Mouse (Mus musculus) kidney, adult 9 months (tissue): ENCODE data around the gene Pwwp2b.
A peak's percentile ranks its signal among the peaks of the same experiment; 100 is the strongest.

Experiments
- DNase-seq: peaks from one replicate; pipeline ENCODE4 v3.0.0; 2022

The Pwwp2b gene

DNA sequence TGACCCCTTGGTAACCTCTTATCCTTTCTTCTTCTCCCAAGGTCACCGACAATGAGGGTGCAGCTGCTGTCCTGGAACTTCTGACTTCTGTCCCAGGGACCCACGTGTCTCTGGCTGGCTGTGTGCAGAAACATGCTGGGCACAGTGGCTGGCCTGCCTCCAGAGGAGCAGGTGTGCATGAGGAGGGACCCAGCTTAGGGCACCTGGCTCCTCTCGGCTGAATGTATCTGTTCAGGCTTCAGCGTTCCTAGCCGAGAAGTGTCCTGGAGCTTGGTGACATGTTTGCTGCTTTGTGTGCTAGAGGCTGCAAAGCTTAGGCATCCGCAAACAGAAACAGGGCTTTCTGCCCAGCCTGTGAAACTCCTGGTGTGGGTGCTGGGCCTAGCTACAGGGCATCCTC is 18.1 kb downstream of the Pwwp2b start:
- DNase-seq: no peak

DNA sequence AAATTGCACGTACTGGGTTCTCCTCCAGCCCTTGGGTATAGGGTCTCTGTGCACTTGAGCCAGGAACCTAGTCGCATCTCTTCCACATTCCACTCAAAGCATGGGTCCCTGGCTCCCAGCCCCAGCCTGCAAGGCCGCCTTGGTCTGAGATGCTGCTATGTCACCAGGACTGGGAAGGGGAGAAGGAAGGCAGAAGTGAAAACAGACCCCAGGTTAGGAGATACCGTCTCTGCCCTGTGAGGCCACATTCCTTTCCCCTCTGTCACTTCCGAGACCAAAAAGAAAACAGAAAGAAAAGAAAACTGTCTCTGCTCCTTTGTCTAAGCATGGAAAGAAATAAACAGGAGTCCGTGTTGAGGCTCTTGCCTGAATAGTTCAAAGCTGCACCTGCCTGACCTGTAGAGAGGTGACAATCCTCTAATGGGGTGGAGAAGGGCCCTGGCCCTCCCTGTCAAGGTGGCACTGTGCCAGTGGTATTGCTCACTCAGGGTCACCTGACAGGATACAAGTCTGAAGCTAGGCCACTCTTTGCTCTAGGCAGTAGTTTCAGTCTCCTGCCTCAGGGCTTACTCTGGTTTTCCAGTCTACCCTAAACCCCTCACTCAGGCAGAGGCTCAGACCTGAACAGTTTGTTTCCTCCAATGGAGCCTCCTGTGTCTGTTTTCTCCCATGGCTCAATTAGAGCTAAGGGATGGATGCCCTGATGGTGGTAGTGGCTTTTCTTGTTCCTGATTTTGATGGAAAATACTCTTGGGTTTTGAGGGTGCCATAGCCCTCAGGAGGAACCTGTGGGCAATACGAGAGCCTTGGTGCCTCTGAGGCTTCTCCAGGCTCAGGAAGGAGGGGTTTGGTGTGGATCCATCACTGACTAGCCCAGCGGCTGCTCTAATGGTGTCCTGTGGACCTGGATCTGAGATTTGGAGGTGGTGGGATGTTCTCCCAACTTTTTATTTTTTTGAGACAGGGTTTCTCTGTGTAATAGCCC is 18.9 kb downstream of the Pwwp2b start:
- no peak for DNase-seq

DNA sequence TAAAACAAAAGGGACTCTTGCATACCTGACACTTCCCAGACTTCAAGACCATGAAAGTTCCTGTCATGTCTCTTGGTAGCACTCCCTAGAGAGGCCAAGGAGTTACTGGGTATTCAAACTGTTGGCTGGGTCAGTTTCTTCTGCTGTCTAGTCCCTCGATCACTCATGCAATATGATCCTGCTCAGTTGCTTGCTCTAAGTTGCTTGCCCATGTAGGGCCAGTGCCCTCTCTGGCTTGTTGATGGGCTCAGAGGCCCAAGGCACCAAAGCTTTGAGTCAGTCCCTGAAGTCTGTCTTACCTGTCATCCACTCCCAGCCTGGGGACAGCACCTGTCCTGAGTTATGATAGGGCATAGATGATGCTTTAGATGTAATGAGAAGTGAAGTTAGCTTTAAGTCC is 22.5 kb downstream of the Pwwp2b start:
- no peak for DNase-seq

DNA sequence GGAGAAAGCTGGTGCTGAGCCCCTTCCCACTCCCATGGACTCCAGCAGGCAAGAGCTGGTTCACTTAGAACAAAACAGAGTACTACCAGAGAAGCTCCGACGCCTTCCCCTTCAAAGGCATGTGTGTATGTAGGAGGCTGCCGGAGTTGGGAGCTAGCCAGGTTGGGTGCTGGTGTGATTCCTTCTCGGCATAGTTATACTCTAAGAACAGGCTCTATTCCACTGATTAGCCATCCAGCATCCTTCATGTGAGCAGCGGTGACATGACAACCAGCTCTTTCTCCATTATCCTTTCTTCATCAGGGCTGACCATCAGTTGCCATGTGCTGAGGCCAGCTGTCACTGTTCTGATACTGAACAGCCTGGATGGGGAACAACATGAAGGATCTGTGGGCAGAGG is 23.6 kb downstream of the Pwwp2b start:
- no peak for DNase-seq

DNA sequence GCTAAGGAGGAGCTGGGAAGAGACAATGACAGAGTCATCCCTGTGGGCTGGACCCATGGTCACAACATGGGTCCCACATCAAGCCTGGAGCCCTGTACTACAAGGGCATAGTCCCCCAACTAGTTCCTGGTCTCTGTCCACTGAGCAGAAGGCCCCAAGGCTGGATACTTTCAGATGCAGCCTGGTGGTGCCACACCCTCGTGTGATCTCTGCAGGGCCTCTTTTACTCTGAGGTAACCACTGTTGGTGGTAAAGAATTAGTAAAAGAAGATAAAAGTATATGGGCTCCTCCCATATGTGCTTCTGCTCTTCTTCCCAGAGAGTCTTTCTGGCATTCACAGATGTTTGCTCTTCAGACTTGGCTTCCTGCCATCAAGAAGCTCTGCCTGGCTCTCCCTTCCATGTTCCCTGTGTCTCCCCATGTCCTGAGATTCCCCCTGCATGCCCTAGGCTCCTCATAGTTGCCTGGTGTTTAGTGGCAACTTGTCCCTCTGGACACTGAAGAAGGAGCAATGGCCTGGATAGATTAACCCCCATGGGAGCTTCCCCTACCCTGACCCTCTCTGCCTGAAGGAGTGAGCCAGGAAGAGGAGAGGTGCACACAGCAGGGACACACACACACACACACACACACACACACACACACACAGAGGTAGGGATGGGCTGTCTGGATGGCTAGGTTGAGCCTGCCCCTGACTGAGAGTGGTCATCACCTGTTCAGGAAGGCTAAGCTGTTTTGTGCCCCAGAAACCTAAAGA is 24.5 kb downstream of the Pwwp2b start:
- DNase-seq: no peak

DNA sequence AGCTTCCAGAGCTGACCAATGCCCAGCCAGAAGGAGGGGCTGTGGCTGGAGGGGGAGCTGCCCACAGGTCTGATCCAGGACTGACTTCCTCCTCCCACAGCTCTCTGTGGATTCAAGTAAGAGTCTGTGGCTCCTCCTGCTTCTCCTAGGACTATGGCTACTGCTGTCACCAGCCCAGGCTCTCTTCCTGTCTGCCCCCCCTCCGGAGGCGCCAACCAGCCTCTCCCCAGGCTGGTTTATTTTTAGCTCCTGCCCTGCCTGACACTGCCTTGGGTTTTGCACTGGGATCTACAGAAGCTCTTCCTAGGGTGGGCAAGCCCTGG is 25.1 kb downstream of the Pwwp2b start:
- peak; percentile 66 for DNase-seq

DNA sequence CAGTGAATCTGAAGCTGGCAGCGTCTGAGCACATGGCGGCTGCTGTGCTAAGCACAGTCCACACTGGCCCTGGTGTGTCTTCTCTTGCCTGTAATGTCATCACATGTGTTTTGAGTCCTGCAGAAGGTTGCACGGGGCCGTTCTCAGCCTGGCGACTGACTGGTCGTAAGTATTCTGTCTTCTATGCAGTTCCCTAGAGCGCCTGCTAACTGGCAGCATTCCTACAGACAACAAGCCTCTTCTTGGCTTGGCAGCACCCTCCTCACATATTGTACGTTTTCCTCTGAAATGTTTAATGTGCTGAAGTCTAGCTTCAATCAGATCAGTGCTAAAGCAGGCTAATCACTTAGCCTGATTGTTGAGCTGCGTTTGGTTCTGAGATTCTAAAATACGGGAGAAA is 27.3 kb downstream of the Pwwp2b start:
- DNase-seq: no peak

DNA sequence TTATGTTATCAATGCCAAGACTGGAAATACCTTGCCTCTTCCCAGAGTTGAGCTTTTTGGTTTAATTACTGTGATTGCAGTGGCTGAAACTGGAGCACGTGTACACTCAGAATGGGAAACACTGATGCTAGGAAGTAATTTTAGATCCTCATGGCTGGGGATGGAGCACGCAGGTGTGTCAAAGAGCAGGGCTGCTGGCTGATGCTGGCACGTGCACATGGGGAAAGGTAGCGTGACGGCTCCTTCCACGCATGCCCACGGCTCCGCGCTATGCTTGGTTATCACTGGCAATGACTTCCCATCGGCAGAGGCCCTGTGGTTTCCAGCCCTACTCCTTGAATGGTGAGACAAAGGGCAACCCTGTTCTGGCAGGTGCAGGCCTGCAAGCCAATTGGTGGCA is 27.9 kb downstream of the Pwwp2b start:
- DNase-seq: no peak

DNA sequence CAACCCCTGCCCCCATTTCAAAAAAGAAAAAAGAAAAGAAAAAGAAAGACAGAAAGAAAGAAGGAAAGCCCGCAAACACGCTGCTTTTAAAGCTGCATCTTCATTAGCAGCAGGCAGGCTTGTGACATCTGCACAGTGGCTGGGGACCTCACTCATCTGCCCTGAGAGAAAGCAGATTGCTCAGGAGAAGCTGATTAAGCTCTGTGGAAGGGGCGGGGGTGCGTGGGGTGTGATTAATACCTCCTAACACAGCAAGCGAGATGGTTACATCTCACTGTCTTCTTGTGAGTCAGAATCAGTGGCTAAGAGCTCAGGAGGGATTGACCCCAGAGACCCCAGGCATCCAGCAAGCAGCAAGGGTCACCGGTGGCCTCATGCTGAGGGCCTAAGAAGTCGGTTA is 29.3 kb downstream of the Pwwp2b start:
- no peak for DNase-seq

DNA sequence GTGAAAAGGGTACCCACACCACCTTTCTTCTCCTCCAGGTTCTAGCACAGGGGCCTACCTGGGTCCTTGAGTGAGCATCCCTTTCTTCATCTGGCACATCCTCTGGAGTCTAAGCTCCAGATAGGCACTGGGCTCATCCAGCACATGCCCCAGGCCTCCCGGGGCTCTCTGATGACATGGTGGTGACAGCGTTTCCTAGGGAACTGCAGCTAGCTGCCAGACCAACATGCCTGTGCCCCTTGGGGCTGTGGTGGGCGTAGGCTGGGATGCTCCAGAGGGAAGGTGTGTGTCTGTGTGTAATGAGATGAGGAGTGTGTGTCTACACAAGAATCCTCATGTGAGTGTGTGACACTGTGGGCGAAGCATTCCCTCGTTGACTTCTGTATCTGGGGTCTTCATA is 31.3 kb downstream of the Pwwp2b start:
- DNase-seq: no peak

DNA sequence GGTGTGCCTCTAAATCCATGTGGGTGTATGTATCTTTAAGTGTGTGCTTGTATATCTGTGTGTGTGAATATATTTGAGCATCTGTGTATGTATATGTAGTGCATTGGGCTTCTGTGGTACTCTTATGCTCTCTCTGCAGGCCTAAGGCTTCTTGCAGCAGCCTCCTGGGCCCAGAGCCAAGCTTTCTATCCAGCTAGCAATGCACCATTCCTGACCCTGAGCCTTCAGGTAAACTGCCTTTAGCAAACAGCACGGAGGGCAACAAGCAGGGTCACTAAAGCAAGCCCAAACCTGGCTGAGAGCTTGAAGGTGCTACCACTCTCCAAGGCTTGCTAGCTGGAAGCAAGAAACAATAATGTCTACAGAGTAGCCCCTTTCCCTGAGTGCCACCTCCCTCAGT is 31.8 kb downstream of the Pwwp2b start:
- no peak for DNase-seq

DNA sequence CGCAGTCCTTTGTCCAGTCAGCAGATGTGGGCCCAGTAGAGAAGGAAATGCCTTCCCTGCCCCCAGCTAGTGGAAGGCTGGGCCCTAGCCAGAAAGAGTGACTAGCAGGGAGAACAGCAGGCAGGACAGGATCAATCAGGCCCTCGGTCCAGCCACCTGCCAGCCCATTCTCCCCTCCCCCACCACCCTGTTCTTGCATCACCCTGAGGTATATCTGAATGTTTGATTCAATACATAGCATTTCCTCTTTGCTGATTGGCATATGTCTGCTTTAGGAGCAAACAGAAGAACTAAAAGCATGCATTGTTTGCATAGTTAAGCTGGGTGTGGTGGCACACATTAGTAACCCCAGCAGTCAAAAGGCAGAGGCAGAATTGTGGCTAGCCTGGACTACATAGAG is 32.9 kb downstream of the Pwwp2b start:
- peak; percentile 38 for DNase-seq

DNA sequence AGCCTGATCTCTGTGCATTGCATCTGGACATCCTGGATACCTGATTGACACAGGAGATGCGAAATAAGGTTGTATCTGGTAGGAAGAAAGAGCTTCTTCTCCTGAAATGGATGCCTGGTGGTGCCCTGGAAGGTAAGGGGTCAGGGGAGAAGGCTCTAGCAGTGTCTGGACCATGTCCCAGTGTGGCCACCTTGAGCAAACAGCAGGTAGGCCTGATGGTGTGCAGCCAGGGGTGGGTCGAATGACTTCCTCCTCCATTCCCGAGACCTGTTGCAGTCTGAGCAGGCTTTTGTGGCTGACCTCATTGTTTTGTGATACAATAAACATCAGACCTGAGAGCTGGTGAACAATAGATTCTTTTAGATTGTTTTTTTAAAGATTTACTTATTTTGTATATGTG is 33.8 kb downstream of the Pwwp2b start:
- no peak for DNase-seq

DNA sequence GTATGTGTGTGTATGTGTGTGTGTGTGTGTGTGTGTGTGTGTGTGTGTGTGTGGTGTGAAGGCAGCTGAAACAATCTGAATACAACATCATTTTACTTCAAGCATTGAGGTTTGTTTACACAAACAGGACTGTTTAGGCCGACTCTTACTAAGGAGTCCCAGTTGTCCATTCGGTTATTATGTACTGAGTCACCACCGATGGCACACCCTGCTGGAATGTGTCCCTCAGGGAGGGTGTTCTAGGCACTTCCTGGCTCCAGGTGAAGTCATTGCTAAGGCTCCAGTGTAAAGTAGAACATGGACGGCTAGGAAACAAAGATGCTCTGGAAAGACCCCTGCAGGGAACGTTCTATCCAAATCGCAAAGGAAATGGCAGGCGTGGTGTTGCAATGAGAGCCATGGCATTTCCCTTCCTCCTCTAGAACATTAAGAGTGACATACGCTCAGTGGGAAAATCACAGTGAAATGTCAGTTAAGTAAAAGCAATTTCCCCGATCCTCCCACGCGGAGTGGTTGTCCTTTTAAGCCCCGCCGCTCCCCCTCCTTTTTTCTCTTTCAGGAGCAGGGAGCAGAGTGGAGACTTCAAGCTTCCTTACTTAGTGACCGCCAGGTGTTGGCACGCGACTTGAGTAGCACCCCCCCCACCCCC is 37.1 kb downstream of the Pwwp2b start:
- DNase-seq: no peak

DNA sequence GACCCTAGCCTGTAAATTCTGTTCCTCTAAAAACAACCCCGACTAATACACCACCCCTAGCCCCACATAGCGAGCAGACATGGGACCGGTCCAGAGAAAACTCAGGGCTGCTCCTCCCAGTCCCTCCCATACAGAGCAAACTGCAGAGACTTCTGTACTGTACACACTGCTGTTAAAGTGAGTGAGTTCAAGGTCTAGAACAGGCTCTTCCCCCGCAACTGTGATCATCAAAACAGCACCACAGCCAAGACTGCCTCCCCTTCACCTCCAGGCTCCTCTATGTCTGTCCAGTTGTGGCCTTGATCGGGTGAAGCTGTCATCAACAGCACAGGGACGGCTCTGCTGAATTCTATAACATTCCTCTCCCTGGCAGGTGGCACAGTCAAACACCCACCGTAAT is 40.3 kb downstream of the Pwwp2b start:
- no peak for DNase-seq

DNA sequence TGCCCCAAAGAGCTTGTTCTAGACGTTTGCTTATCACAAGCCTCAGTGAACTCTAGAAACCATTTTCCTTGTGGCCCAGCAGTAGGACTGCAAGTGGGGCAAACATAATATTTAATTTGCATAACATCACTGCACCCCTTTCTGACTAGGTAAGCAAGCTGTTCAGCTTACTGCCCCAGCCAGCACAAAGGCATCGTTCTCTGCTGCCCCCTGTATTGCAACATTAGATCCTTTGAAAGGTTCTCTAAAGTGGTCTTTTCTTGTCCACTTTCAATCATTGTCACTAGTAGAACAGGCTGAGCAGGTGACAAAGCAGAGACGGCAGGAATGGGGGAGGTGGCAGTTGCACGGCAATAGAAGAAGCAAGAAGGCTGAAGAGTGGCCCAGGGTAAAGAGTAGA is 45.1 kb downstream of the Pwwp2b start:
- no peak for DNase-seq

DNA sequence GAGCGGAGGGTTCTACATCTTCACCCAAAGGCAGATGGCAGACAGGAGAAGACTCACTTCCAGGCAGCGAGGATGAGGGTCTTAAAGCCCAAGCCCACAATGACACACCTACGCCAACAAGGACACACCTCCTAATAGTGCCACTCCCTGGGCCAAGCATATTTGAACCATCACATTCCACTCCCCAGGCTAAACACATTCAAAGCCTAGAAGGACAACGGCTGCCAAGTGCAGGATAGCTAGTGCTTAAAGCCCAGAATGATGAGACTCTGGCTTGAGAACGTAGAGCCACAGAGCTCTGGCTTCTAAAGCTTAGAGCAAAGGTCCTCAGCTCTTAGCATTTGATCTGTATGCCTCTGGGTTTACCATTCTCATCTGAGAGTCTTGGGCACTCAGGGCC is 45.8 kb downstream of the Pwwp2b start:
- DNase-seq: no peak

DNA sequence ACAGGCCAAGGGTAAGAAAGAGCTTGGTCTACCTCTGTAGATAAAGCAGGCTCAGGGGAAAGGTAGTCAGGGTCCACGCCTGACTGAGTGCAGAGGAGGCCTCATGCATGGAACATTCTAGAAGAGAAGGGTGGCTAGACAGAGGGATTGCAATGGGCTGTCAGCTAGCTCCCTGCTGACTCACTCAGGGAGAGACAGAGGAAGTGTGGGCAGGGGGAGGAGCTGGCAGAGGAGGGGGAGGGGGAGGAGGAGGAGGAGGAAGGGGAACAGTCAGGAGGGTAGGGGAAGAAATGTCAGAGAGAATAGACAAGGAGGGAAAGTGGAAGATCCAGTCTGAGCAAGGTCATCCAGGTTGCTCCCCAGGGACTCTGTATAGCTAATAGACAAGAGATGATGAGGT is 47.4 kb downstream of the Pwwp2b start:
- no peak for DNase-seq

DNA sequence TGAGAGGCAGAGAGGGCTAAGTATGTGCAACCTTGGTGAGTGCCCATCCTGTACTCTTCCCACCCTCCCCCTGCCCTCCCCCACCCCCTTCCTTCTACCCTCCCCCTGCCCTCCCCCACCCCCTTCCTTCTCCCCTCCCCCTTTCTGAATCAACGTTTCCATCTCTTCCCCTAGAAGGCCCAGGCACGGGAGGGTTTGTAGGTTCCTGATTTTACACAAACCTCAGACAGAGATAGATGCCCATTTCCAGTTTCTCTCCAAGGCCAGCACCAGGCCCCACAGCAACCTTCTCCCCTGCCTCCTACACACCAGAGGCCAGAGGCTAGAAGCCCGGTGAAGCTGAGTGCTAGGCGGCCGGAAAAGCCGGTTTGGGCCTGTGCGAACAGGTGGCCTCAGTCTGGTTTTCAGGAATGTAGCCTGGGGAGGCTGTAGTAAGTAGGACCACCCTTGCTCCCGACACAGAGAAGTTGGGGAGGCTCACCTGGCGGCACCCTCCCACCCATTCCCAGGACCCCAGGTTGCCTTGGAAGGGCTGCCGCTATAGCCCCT is 48.3 kb downstream of the Pwwp2b start:
- peak; percentile 46 for DNase-seq

DNA sequence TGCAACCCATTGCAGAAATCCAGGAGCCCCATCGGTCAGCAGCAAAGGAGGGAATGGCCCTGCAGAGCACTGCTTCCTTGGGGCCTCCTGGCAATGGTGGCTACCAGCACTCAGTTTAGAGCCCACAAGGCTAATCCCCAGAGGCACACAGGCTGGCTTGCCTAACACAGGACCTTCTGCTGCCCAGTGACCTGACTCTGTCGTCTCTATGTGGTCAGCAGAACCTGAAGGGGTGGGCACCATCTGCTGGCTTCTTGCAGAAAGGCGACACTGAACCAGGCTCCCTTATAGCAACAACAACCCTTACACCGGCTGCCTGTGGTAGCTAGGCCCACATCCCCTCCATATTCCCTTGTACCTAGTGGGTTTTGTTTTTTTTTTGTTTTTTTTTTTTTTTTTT is 50.2 kb downstream of the Pwwp2b start:
- DNase-seq: peak; percentile 35

DNA sequence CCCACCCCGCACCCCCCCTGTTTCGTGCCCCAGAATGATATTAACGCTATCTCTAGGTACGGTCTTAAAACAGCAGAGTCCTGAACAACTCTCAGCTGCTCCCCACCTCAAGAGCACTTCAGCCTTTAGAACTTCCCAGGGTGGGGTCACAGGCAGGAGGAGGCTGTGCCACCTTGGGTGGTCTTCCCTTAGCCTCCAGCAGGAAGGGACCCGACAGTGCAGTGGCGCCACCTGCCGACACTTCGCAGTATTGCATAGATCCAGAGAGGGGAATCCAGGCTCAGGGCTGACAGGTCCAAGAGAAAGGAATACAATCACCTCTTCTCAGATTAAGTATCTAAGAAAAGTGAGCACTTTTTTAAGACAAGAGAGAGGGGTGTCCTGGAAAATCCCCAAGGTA is 51.1 kb downstream of the Pwwp2b start:
- peak; percentile 79 for DNase-seq

DNA sequence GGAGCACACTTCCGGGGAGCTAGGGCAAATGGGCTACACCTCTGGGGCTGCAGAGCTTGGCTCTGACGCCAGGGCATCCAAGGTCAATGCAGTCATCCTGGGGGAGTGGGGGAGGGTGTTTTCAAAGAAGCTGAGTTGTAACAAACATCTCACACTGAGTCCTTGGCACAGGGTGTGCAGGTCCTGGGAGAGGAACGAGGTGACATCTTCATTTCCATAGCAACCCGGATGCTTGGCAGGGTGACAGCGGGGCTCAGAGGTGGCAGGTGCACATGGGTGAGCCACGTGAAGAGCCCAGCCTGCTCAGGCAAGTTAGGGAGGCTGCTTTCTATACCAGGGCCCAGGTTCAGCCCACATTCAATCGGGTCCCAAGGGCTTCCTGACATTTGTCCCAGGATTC is 52.1 kb downstream of the Pwwp2b start:
- peak; percentile 71 for DNase-seq

DNA sequence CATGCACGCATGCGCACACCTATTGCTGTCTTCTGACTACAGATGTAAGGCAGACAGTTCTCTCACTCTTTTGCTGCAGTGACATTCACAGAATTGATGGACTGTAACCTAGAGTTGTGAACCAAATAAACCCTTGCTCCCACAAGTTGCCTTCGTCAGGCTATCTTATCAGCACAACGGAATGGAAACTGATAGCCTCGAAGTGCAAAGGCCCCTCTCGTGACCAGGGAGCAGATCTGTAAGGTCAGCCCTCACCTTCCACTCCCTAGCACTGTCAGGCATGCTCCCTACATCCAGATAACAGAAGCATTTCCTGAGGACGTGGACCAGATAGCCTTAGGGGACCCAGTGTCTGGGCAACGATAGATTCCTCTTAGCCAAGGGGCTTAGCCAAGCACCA is 53.2 kb downstream of the Pwwp2b start:
- no peak for DNase-seq

DNA sequence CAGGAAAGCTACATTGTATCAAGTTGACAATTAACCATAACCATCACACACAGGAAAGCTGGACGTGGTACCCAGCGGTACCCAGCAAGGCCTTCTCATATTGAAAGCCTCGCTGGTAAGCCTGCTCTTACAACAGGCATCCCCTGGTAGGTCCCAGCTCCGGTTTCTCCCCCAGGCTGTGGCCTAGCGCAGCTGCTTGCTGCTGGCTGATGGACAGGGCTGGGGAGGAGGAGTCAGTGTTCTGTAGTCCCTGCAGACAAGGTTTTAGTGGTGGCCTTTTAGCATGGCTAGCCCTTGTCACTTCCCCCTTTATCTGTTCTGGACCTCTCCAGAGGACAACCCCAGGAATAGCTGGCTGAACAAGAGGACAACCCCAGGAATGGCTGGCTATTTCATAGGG is 54.0 kb downstream of the Pwwp2b start:
- no peak for DNase-seq
